16 mouse cellular contexts compared by ENCODE assay signal in genomic region chr10:62358827-62359226, GRCm38 (mm10). TPM values are rescaled to one million over a fixed set of nuclear protein-coding genes. Genes with fewer than 3 reads are reported as not detected.
DNase-seq lines count a peak whose midpoint lies in the region; ATAC-seq and TF ChIP-seq lines count a peak whose summit lies in the region.
"Had no signal": no experiment of that assay in that cellular context is flagged by ENCODE, and none has a peak within 500 bp of the region (broad histone marks: within the 10 kb centered on the region; RNA-seq: fewer than 3 reads in every experiment).

No protein-coding gene starts in this region.

- TF ChIP-seq CTCF in hindbrain, postnatal 0 days (IDR thresholded peaks at IDR 0.05; ENCODE audit: low read depth): peak; percentile 26
- TF ChIP-seq CTCF in liver, postnatal 0 days (IDR thresholded peaks at IDR 0.05; ENCODE audit: low read depth): peak; percentile 49

- no peak for ATAC-seq in hindbrain, postnatal 0 days
- ATAC-seq in hindbrain, embryonic 14.5 days (ENCODE audit: low FRiP score): no peak
- ATAC-seq in liver, postnatal 0 days: no peak
- ATAC-seq: forebrain, postnatal 0 days had no signal

- H3K9me3 ChIP-seq in hindbrain, postnatal 0 days (ENCODE audit: low read length): no peaks in the 10 kb centered on the region
- no peaks in the 10 kb centered on the region for H3K9me3 ChIP-seq in hindbrain, embryonic 14.5 days (ENCODE audit: control insufficient read depth, low read length)
- H3K9me3 ChIP-seq in liver, postnatal 0 days (ENCODE audit: low read length): no peaks in the 10 kb centered on the region
- H3K9me3 ChIP-seq: neural tube, embryonic 13.5 days had no signal

- no peaks in the 10 kb centered on the region for H3K27me3 ChIP-seq in hindbrain, postnatal 0 days (ENCODE audit: insufficient read depth, low read length)
- H3K27me3 ChIP-seq in hindbrain, embryonic 14.5 days (ENCODE audit: control insufficient read depth, insufficient read depth, low read length): no peaks in the 10 kb centered on the region
- H3K27me3 ChIP-seq in liver, postnatal 0 days (ENCODE audit: insufficient read depth, low read length): no peaks in the 10 kb centered on the region
- H3K27me3 ChIP-seq: neural tube, embryonic 13.5 days had no signal

- no peak overlapping the region for H3K4me2 ChIP-seq in hindbrain, postnatal 0 days (ENCODE audit: low read depth, low read length)
- H3K4me2 ChIP-seq in hindbrain, embryonic 14.5 days (replicated peaks): no peak overlapping the region
- H3K4me2 ChIP-seq in liver, postnatal 0 days (ENCODE audit: low read depth, low read length): no peak overlapping the region
- H3K4me2 ChIP-seq: neural tube, embryonic 13.5 days had no signal

- H3K9ac ChIP-seq in hindbrain, postnatal 0 days (replicated peaks; ENCODE audit: low read length): no peak overlapping the region
- no peak overlapping the region for H3K9ac ChIP-seq in hindbrain, embryonic 14.5 days
- H3K9ac ChIP-seq in liver, postnatal 0 days (replicated peaks): no peak overlapping the region
- H3K9ac ChIP-seq: forebrain, postnatal 0 days; neural tube, embryonic 13.5 days had no signal

- H3K4me1 ChIP-seq in hindbrain, postnatal 0 days (ENCODE audit: insufficient read depth, low read length): no peaks in the 10 kb centered on the region
- no peaks in the 10 kb centered on the region for H3K4me1 ChIP-seq in hindbrain, embryonic 14.5 days (replicated peaks; ENCODE audit: control insufficient read depth, insufficient read depth, low read length)
- H3K4me1 ChIP-seq in liver, postnatal 0 days (ENCODE audit: insufficient read depth): no peaks in the 10 kb centered on the region
- H3K4me1 ChIP-seq: neural tube, embryonic 13.5 days had no signal

- H3K36me3 ChIP-seq in hindbrain, postnatal 0 days (ENCODE audit: insufficient read depth, low read length): no peaks in the 10 kb centered on the region
- H3K36me3 ChIP-seq in hindbrain, embryonic 14.5 days (replicated peaks; ENCODE audit: control insufficient read depth, insufficient read depth): no peaks in the 10 kb centered on the region
- no peaks in the 10 kb centered on the region for H3K36me3 ChIP-seq in liver, postnatal 0 days (replicated peaks; ENCODE audit: insufficient read depth, low read length)
- H3K36me3 ChIP-seq: neural tube, embryonic 13.5 days had no signal

- no peak overlapping the region for H3K4me3 ChIP-seq in hindbrain, postnatal 0 days (ENCODE audit: low read length)
- no peak overlapping the region for H3K4me3 ChIP-seq in hindbrain, embryonic 14.5 days (replicated peaks; ENCODE audit: low read length)
- no peak overlapping the region for H3K4me3 ChIP-seq in liver, postnatal 0 days (ENCODE audit: low read depth, low read length)
- H3K4me3 ChIP-seq: neural tube, embryonic 13.5 days had no signal

- H3K27ac ChIP-seq in hindbrain, postnatal 0 days: no peak overlapping the region
- H3K27ac ChIP-seq in hindbrain, embryonic 14.5 days: no peak overlapping the region
- no peak overlapping the region for H3K27ac ChIP-seq in liver, postnatal 0 days (ENCODE audit: low read depth)
- H3K27ac ChIP-seq: neural tube, embryonic 13.5 days had no signal

- 87% methylated on average over 7 of the region's 7 CpGs for WGBS in hindbrain, postnatal 0 days
- WGBS in hindbrain, embryonic 14.5 days: 91% methylated on average over 7 of the region's 7 CpGs
- 84% methylated on average over 7 of the region's 7 CpGs for WGBS in liver, postnatal 0 days (ENCODE audit: insufficient replicate concordance)

- no peak for DNase-seq in hindbrain, postnatal 0 days (ENCODE audit: low spot score)
- no peak for DNase-seq in hindbrain, embryonic 14.5 days (ENCODE audit: low spot score)
- DNase-seq in thymus, postnatal 0 days (ENCODE audit: low spot score): peak; percentile 26
- DNase-seq in thymus, postnatal 10 days (ENCODE audit: low spot score in 2 of 2): no peak
- DNase-seq in liver, postnatal 0 days: peak; percentile 22
- no peak for DNase-seq in urinary bladder, adult 18-20 months (ENCODE audit: low spot score in 2 of 2)
- no peak for DNase-seq in MN1 (ENCODE audit: low spot score)
- DNase-seq in embryo, embryonic 11 days: no peak
- DNase-seq: forebrain, postnatal 0 days; heart, adult 11 months; heart, postnatal 4 days; kidney, adult 18-20 months; left cerebral cortex, postnatal 4 days; lung, postnatal 10 days; midbrain, embryonic 14.5 days had no signal

- TF ChIP-seq EP300 in liver, postnatal 0 days (IDR thresholded peaks at IDR 0.05; ENCODE audit: low read depth): no peak

RNA-seq across cellular contexts. Expression of gene Hk1, which starts 20.9 kb away (rescaled TPM):
- 87.7 and 99.6 TPM in 2 replicates for total RNA-seq in hindbrain, postnatal 0 days (2014; rRNA removed)
- polyA plus RNA-seq in hindbrain, postnatal 0 days (2015; fragmentation: Nextera tagmentation; extraction: Ambion mirVana): 140 and 144 TPM in 2 replicates
- 89.9 and 105 TPM in 2 replicates for polyA plus RNA-seq in hindbrain, embryonic 14.5 days (2014; fragmentation: Nextera tagmentation; extraction: Ambion mirVana)
- 37.2 and 37.4 TPM in 2 replicates for polyA plus RNA-seq in thymus, postnatal 0 days (2015; fragmentation: Nextera tagmentation; extraction: Ambion mirVana)
- polyA plus RNA-seq in liver, postnatal 0 days (2015; fragmentation: Nextera tagmentation; extraction: Ambion mirVana): 22.1 and 30.7 TPM in 2 replicates

Comparison
In these comparisons a context has a peak if more than half of its experiments do, and no peak if none do; other contexts are left out.
1. DNase-seq: peak in thymus, postnatal 0 days (single experiment) and liver, postnatal 0 days (single experiment); none in hindbrain, postnatal 0 days (single experiment), hindbrain, embryonic 14.5 days (single experiment), thymus, postnatal 10 days (0 of 2), urinary bladder, adult 18-20 months (0 of 2), MN1 (single experiment) and embryo, embryonic 11 days (single experiment).